Mouse (Mus musculus): Measurements from ENCODE around the gene Cd101. TPM values are rescaled to one million over a fixed set of nuclear protein-coding genes. Genes with fewer than 3 reads are reported as not detected.

Gene Cd101
- polyA plus RNA-seq, 1 experiment: 0.13 TPM

DNA sequence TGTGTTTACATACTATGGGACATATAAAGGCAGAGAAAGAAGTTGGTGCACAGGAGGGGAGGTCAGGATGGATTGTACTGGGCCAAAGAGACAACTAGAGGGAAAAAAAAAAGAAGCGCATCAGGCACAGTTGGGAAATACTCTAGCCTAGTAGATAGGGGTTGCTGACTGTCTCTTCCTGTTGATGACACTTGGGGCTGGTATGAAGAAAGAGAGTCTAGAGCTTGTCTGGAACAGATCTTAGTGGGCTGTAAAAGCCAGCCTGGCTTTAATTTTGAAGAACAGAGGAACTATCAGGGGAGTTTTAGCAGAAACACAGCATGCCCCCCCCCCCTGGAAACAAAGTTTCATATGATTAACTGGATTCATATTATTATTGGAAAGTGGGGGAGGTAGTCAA, 1.3 kb upstream of the Cd101 start:
- no peak for TF ChIP-seq CTCF (IDR thresholded peaks at IDR 0.05; ENCODE audit: extremely low read depth, insufficient read depth, low read length)
- no peak for TF ChIP-seq POLR2A (IDR thresholded peaks at IDR 0.05; ENCODE audit: extremely low read depth, insufficient read depth, low read length)
- no peak overlapping the region for H3K27ac ChIP-seq (ENCODE audit: insufficient read depth, low read length)
- no peaks in the 10 kb centered on the region; the same call in 1 of the 2 replicates for H3K4me1 ChIP-seq (ENCODE audit: control insufficient read depth, insufficient read depth, low read length)
- H3K4me3 ChIP-seq (ENCODE audit: insufficient read depth, low read length): no peak overlapping the region

- no peak overlapping the region for H3K27ac ChIP-seq (ENCODE audit: insufficient read depth, low read length)
- TF ChIP-seq CTCF (IDR thresholded peaks at IDR 0.05; ENCODE audit: extremely low read depth, insufficient read depth, low read length) (no peak), POLR2A (IDR thresholded peaks at IDR 0.05; ENCODE audit: extremely low read depth, insufficient read depth, low read length) (no peak)
- H3K4me1 ChIP-seq (ENCODE audit: control insufficient read depth, insufficient read depth, low read length): no peaks in the 10 kb centered on the region
- no peak overlapping the region for H3K4me3 ChIP-seq (ENCODE audit: insufficient read depth, low read length)
These were observed 2.6 kb downstream of the Cd101 start for GRCm38 (mm10) chr3:101026741-101027140.

DNA sequence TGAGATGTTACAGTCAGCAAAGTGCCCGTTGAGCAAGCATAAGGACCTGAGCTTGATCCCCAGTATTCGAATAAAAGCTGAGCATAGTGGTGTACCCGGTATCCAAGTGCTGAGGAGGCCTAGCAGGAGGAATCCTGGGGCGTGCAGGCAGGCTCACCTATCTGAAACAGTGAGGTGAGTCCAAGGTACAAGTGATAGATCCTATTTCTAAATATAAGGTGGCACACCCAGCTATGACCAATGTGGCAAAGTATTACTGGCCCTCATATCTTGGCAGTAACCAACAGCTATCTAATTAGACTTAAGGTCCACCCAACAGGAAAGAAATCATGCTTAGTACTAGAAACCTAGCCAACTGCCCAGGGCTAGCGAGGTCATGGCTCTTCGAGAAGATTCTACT, 6.4 kb downstream of the Cd101 start:
- Histone ChIP-seq H3K4me1 (ENCODE audit: control insufficient read depth, insufficient read depth, low read length) (no peaks in the 10 kb centered on the region), H3K4me3 (ENCODE audit: insufficient read depth, low read length) (no peak overlapping the region), H3K27ac (ENCODE audit: insufficient read depth, low read length) (no peak overlapping the region)
- no peak for TF ChIP-seq CTCF (IDR thresholded peaks at IDR 0.05; ENCODE audit: extremely low read depth, insufficient read depth, low read length)
- no peak for TF ChIP-seq POLR2A (IDR thresholded peaks at IDR 0.05; ENCODE audit: extremely low read depth, insufficient read depth, low read length)

DNA sequence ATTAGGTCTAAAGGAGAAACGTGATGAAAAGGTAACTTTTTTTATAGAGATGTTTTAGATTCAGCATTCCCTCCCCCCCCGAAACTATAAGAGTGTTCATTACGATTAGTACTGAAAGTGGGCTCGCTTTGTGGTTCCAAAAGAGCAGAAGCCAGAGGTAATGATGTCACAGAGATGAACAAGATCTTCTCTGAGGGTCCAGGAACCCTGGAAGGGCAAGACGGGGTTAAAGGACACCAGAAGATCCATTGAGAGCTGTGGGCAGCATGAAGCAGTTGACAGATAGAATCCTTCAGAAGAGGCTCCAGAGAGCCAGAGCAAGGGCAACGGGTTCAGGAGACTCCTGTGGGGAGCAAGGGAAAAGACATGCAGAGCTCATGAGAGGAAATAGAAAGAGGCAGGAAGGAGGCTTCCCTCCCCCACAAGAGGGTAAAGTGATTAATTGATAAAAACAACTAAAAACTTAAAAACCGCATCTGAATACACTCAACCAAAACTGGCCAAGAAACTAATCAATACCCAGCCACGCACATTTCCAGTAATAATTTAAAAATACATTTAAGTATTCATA, 7.8 kb downstream of the Cd101 start:
- Histone ChIP-seq H3K4me1 (ENCODE audit: control insufficient read depth, insufficient read depth, low read length) (no peaks in the 10 kb centered on the region), H3K4me3 (ENCODE audit: insufficient read depth, low read length) (no peak overlapping the region), H3K27ac (ENCODE audit: insufficient read depth, low read length) (no peak overlapping the region)
- TF ChIP-seq POLR2A (IDR thresholded peaks at IDR 0.05; ENCODE audit: extremely low read depth, insufficient read depth, low read length) (no peak), CTCF (IDR thresholded peaks at IDR 0.05; ENCODE audit: extremely low read depth, insufficient read depth, low read length) (no peak)

- H3K4me1 ChIP-seq (ENCODE audit: control insufficient read depth, insufficient read depth, low read length): no peaks in the 10 kb centered on the region
- TF ChIP-seq CTCF (IDR thresholded peaks at IDR 0.05; ENCODE audit: extremely low read depth, insufficient read depth, low read length): no peak
- no peak overlapping the region for H3K4me3 ChIP-seq (ENCODE audit: insufficient read depth, low read length)
- H3K27ac ChIP-seq (ENCODE audit: insufficient read depth, low read length): no peak overlapping the region
These were observed 8.3 kb downstream of the Cd101 start for GRCm38 (mm10) chr3:101021073-101021472.

DNA sequence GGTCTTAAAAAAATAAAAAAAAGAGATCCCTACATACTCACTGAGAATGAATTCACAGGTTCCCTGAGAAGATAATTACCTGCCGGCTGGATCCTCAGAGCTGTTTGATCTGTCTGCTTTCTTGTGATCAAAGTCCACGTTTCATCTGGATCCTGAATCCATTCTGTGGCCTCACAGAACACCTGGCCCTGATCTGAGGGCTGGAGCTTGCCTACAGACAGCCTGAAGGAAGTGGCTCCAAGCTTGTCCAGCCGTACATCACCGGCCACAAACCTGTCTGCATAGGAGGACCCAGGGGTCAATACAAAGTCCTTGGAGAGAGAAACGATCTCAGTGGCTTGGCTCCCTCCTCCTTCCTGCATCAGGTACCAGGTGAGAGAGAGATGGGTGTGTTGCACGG, 10.9 kb downstream of the Cd101 start:
- Histone ChIP-seq H3K27ac (ENCODE audit: insufficient read depth, low read length) (no peak overlapping the region), H3K4me3 (ENCODE audit: insufficient read depth, low read length) (no peak overlapping the region), H3K4me1 (ENCODE audit: control insufficient read depth, insufficient read depth, low read length) (no peaks in the 10 kb centered on the region)
- TF ChIP-seq POLR2A (IDR thresholded peaks at IDR 0.05; ENCODE audit: extremely low read depth, insufficient read depth, low read length) (no peak), CTCF (IDR thresholded peaks at IDR 0.05; ENCODE audit: extremely low read depth, insufficient read depth, low read length) (no peak)

DNA sequence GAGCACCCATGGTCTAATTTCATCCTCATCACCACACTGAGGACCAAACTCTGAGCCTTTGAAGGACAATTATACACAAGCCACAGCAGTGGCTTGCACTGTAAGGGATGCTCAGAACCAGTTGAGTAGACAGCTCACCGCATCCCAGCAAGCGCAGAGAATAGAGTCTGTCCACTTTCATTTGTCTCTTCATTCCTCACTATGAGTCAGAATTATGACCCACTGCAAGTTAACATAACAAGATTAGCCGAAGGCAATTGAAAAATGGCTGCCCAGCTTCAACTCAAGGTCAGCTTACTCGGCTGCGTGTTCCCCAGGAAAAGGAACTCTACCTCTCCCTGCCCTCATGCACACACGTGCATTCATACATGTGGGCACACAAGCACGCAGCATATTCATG, 13.3 kb downstream of the Cd101 start:
- Histone ChIP-seq H3K4me1 (ENCODE audit: control insufficient read depth, insufficient read depth, low read length) (no peaks in the 10 kb centered on the region), H3K27ac (ENCODE audit: insufficient read depth, low read length) (no peak overlapping the region), H3K4me3 (ENCODE audit: insufficient read depth, low read length) (no peak overlapping the region)
- TF ChIP-seq CTCF (IDR thresholded peaks at IDR 0.05; ENCODE audit: extremely low read depth, insufficient read depth, low read length) (no peak), POLR2A (IDR thresholded peaks at IDR 0.05; ENCODE audit: extremely low read depth, insufficient read depth, low read length) (no peak)

GRCm38 (mm10) chr3:101015254-101015653, 14.1 kb downstream of the Cd101 start:
- Histone ChIP-seq H3K4me3 (ENCODE audit: insufficient read depth, low read length) (no peak overlapping the region), H3K27ac (ENCODE audit: insufficient read depth, low read length) (no peak overlapping the region), H3K4me1 (ENCODE audit: control insufficient read depth, insufficient read depth, low read length) (no peaks in the 10 kb centered on the region)
- no peak for TF ChIP-seq POLR2A (IDR thresholded peaks at IDR 0.05; ENCODE audit: extremely low read depth, insufficient read depth, low read length)
- no peak for TF ChIP-seq CTCF (IDR thresholded peaks at IDR 0.05; ENCODE audit: extremely low read depth, insufficient read depth, low read length)

GRCm38 (mm10) chr3:101013536-101013935, 15.8 kb downstream of the Cd101 start:
- H3K4me3 ChIP-seq (ENCODE audit: insufficient read depth, low read length): no peak overlapping the region
- no peak overlapping the region for H3K27ac ChIP-seq (ENCODE audit: insufficient read depth, low read length)
- no peaks in the 10 kb centered on the region for H3K4me1 ChIP-seq (ENCODE audit: control insufficient read depth, insufficient read depth, low read length)
- TF ChIP-seq POLR2A (IDR thresholded peaks at IDR 0.05; ENCODE audit: extremely low read depth, insufficient read depth, low read length) (no peak), CTCF (IDR thresholded peaks at IDR 0.05; ENCODE audit: extremely low read depth, insufficient read depth, low read length) (no peak)

DNA sequence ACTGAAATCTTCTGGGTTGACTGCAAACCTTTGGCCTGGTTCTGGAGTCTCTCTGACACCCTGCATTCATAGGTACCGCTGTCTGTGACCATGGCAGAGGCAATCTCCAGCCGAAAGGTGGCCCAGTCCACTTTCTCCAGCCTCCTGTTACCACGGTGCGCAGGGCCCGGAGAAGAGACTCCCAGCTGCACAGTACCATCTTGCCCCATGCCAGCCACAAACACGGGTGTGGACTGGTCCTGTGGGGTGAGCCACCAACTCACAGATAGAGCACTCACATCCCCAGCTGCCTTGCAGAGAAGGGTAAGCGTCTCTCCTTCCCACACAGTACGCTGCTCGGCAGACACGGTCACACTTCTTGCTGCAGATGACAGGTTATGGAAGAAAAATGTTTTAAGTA, 16.4 kb downstream of the Cd101 start:
- Histone ChIP-seq H3K4me1 (ENCODE audit: control insufficient read depth, insufficient read depth, low read length) (no peaks in the 10 kb centered on the region), H3K4me3 (ENCODE audit: insufficient read depth, low read length) (no peak overlapping the region), H3K27ac (ENCODE audit: insufficient read depth, low read length) (no peak overlapping the region)
- no peak for TF ChIP-seq POLR2A (IDR thresholded peaks at IDR 0.05; ENCODE audit: extremely low read depth, insufficient read depth, low read length)
- TF ChIP-seq CTCF (IDR thresholded peaks at IDR 0.05; ENCODE audit: extremely low read depth, insufficient read depth, low read length): no peak
